Mouse (Mus musculus) E14TG2a.4 (cell line): ENCODE measurements around the gene Ldb1.

Experiments used
- H3K27me3 ChIP-seq: 2 replicates; pipeline ENCODE4 v1.6.1; 2014; ENCODE audit warnings: low read length, control low read depth; ENCODE audit not compliant: insufficient read depth
- H3K36me3 ChIP-seq: 2 replicates; pipeline ENCODE4 v1.6.1; 2014; ENCODE audit warnings: low read length, control low read depth; ENCODE audit not compliant: insufficient read depth
- H3K4me1 ChIP-seq: replicated peaks from 2 replicates; pipeline ENCODE4 v1.6.1; 2014; ENCODE audit warnings: low read depth, low read length, control low read depth
- H3K4me3 ChIP-seq: replicated peaks from 2 replicates; pipeline ENCODE4 v1.5.1; 2014; ENCODE audit warnings: mild to moderate bottlenecking, low read length
- H3K9me3 ChIP-seq: 2 replicates; pipeline ENCODE4 v1.6.1; 2014; ENCODE audit warnings: low read length, control low read depth
- CTCF ChIP-seq: conservative IDR thresholded peaks from 2 replicates; pipeline ENCODE4 v1.5.1; 2014; ENCODE audit warnings: low read length
- NANOG ChIP-seq: IDR thresholded peaks from 2 replicates; pipeline ENCODE4 v1.6.1; 2014; ENCODE audit warnings: borderline replicate concordance, low read length, mixed read lengths
- POU5F1 ChIP-seq: IDR thresholded peaks from 2 replicates; pipeline ENCODE4 v1.6.1; 2014; ENCODE audit warnings: low read length, borderline replicate concordance

Gene Ldb1

DNA sequence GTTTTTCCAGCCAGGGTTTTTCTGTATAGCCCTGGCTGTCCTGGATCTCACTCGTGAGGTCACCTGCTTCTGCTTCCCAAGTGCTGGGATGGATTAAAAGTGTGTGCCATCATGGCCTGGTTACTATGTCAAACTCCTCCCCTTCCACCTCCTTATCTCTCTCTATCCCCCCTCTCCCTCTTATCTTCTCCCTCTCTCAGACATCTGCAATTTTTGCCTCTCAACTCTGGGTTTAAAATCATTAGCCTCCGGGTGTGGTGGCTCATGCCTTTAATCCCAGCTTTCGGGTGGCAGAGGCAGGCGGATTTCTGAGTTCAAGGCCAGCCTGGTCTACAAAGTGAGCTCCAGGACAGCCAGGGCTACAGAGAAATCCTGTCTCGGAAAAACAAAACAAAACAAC lies 29.3 kb upstream of the Ldb1 start:
- no peaks in the 10 kb centered on the region for H3K27me3 ChIP-seq
- peak overlapping the region; percentile 98 for H3K4me3 ChIP-seq
- no peaks in the 10 kb centered on the region for H3K9me3 ChIP-seq
- H3K36me3 ChIP-seq, result peaks cover 77% of the 10 kb centered on the region
- H3K4me1 ChIP-seq, result peaks cover 85% of the 10 kb centered on the region
- TF ChIP-seq NANOG, result no peak
- TF ChIP-seq CTCF, result no peak
- no peak for TF ChIP-seq POU5F1

DNA sequence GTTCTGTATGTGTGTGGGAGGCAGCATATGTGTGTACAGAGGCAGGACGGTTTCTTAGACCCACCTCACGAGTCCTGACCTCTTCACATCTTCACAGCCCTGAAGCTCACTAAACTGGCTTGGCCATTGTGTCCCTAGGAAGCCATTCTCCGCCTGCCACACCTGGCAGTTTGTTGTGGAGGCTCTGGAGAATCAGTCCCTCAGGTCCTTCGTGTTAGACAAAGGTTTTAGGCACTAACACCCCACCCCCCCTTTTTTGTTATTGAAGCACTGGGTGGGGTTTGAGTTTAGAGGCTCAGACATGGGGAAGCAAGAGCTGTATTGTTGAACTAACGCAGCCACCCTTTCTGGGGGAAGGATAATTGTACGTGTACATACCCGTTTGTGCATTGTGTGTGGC lies 28.3 kb upstream of the Ldb1 start:
- Histone ChIP-seq H3K27me3 (no peaks in the 10 kb centered on the region), H3K9me3 (no peaks in the 10 kb centered on the region), H3K36me3 (peaks cover 77% of the 10 kb centered on the region), H3K4me3 (peak overlapping the region; percentile 98), H3K4me1 (peaks cover 85% of the 10 kb centered on the region)
- no peak for TF ChIP-seq POU5F1
- no peak for TF ChIP-seq NANOG
- no peak for TF ChIP-seq CTCF

DNA sequence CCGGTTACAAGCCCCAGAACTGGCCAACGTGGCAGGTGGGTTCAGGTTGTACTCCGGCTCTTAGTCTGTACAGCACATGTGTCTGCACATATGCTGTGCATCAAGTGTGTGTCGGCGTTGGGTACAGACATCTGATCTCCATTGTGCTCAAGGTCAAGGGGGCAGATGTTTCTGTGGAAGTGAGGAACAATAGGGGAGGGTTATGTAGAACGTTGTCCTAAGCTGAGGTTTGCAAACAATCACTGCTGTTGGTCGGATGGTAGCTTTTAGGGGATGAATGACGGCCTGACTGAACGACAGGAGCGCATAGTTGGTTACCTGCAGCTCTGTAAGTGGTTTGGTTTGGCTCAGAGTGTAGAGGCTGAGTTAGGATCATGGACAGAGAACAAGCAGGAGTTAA lies 23.0 kb upstream of the Ldb1 start:
- peaks cover 100% of the 10 kb centered on the region for H3K36me3 ChIP-seq
- peak overlapping the region; percentile 30; the same call in 1 of the 2 replicates for H3K4me3 ChIP-seq
- H3K9me3 ChIP-seq, result no peaks in the 10 kb centered on the region
- TF ChIP-seq CTCF, result no peak
- peak; percentile 5; the same call in 1 of the 2 replicates for TF ChIP-seq NANOG
- no peak for TF ChIP-seq POU5F1
- H3K4me1 ChIP-seq, result peaks cover 98% of the 10 kb centered on the region
- no peaks in the 10 kb centered on the region for H3K27me3 ChIP-seq

DNA sequence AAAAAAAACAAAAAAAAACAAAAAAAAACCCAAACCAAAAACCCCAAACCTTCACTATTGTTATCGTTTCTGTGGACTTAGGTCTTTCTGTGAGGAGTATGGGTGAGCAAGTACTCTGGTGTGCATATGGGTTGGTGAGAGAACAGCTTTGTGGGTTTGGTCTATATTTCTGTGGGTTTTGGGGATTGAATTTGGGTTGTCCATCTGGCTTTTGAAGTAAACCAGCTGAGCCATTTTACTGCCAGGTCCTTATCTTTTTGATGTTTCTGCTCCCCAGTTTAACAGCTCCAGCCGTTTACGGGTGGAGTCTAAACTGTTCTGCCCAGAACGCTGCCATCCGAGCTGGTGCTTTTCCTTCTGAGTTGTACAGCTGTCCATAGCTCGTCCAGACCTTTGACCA lies 15.8 kb upstream of the Ldb1 start:
- H3K4me3 ChIP-seq, result 0 out of 2 replicates have a peak overlapping the region, but pooled peaks have one; percentile 4
- peaks cover 77% of the 10 kb centered on the region for H3K36me3 ChIP-seq
- no peak for TF ChIP-seq NANOG
- TF ChIP-seq POU5F1, result no peak
- no peak for TF ChIP-seq CTCF
- peaks cover 83% of the 10 kb centered on the region for H3K4me1 ChIP-seq
- no peaks in the 10 kb centered on the region for H3K27me3 ChIP-seq
- no peaks in the 10 kb centered on the region for H3K9me3 ChIP-seq

DNA sequence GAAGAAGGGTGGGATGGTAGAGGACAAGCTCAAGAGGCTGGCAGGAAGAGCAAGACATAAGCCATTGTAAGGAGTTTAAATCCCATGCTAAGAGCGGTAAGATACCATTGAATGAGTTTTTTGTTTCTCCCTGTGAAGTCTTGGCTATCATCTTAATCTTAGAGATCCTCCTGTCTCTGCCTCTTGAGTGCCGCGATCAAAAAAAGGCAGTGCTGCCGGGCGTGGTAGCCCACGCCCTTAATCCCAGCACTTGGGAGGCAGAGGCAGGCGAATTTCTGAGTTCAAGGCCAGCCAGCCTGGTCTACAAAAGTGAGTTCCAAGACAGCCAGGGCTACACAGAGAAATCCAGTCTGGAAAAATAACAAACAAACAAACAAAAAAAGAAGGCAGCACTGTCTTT lies 13.5 kb upstream of the Ldb1 start:
- H3K27me3 ChIP-seq, result no peaks in the 10 kb centered on the region
- peak overlapping the region; percentile 100 for H3K4me3 ChIP-seq
- peaks cover 60% of the 10 kb centered on the region for H3K4me1 ChIP-seq
- no peak for TF ChIP-seq NANOG
- peaks cover 53% of the 10 kb centered on the region for H3K36me3 ChIP-seq
- no peaks in the 10 kb centered on the region for H3K9me3 ChIP-seq

DNA sequence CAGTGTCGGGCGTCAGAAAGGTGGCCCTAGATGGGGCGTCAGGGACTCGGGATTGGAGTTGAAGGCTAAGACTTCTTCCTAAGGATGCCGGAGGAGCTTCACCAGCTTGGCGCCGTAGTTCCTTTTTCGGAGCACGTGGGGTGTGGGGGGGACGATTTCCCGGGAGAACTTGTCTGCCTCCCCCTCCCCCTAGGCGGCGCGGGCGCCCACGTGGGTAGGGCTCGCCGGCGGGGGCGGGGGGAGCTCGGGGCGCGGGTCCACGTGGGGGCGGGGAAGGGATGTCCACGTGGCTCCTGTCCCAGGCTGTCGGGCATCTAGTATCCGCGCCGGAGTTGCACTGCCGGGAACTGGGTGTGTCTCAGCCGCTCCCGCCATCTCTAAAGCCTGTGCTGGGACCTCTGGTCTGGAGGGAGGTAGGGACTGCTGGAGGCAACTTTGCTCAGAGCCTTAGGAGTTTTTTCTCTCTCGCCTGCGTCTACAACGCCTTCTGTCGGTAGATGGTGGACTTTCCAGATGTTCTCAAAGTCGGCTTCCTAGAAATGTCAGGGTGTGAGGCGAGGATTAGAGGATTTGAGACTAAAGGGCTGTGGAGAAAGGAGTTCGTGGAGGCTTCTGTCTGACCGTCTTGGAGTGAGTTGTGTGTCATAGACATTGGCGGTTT lies 12.1 kb upstream of the Ldb1 start:
- TF ChIP-seq CTCF, result no peak
- Histone ChIP-seq H3K9me3 (no peaks in the 10 kb centered on the region), H3K4me1 (peaks cover 46% of the 10 kb centered on the region), H3K36me3 (peaks cover 40% of the 10 kb centered on the region), H3K4me3 (peak overlapping the region; percentile 100), H3K27me3 (no peaks in the 10 kb centered on the region)

DNA sequence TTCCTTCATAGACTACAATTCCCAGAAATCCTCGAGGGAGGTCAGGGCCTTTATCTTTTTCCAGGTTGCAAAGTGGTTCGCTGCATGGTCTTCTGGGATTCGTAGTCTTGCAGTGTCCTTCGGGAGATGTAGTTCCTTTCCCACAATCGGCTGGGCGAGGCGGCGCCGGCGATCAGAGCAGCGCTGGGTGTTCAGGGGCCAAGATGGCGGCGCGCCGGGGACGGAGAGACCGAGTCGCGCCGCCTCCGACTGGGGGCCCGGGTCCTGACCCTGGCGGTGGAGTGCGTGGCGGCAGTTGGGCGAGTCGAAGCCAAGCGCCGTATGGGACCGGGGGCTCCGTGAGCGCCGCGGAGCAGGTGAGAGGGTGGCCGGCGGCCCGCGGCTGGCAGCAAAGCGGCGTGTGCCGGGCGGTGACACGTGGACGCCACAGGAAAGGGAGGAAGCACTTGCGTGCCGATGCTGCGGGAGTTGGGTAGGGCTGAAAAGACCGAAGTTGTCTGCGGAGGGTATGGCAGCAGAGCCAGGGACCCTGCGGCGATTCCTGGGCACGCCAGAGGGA lies 11.5 kb upstream of the Ldb1 start:
- H3K9me3 ChIP-seq, result no peaks in the 10 kb centered on the region
- H3K36me3 ChIP-seq, result peaks cover 33% of the 10 kb centered on the region
- peaks cover 40% of the 10 kb centered on the region for H3K4me1 ChIP-seq
- TF ChIP-seq NANOG (no peak), CTCF (no peak), POU5F1 (no peak)
- peak overlapping the region; percentile 100 for H3K4me3 ChIP-seq
- no peaks in the 10 kb centered on the region for H3K27me3 ChIP-seq

DNA sequence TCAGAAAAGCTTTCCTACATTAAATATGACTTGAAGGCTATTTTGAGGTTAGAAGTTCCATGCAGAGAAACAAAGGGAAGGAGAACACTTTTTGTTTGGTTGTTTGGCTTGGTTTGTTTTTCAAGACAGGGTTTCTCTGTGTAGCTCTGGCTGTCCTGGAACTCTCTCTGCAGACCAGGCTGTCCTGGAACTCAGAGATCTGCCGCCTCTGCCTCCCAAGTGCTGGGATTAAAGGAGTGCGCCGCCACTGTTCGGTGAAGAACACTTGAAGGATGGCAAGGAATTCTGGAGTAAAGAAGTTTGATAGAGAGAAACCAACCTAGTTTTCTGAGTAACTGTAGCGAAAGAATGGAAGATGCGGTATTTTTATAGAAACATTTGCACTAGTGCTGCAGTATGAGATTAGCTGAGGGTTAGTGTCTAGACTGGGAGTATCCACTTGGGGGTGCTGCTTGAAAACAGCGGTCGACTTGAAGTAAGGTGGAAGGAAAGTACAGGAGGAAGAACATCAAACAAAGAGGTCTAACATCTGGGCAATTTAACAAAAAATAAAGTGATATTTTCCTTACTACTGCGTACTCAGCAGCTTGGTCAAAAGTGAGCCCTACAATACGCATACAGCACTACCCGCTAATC lies 10.9 kb upstream of the Ldb1 start:
- Histone ChIP-seq H3K4me1 (peaks cover 34% of the 10 kb centered on the region), H3K27me3 (no peaks in the 10 kb centered on the region), H3K4me3 (peak overlapping the region; percentile 100), H3K36me3 (peaks cover 28% of the 10 kb centered on the region), H3K9me3 (no peaks in the 10 kb centered on the region)
- TF ChIP-seq POU5F1 (no peak), CTCF (0 out of 2 replicates have a peak, but pooled peaks have one; percentile 4)

DNA sequence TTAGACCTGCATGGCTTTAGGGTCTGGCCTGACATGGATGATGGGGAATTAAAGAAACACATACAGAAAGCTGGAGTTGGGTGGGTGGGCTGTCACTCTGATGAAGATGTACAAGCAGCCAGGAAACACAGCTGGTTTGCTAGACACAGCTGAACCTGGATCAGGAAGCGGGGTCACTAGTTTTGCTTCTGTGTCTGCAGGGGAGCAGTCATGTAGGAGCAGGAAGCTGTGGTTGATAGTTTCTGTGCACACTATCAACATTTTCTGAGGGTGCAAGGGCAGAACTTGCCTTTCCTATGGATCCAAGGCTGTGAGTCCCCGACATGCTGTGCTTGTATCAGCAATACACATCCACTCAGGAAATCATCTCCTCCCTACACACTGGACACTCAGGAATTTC lies 5.4 kb upstream of the Ldb1 start:
- Histone ChIP-seq H3K9me3 (no peaks in the 10 kb centered on the region), H3K27me3 (no peaks in the 10 kb centered on the region), H3K4me1 (peaks cover 41% of the 10 kb centered on the region), H3K4me3 (no peak overlapping the region), H3K36me3 (no peaks in the 10 kb centered on the region)
- TF ChIP-seq NANOG (no peak), CTCF (no peak), POU5F1 (no peak)
